Mouse (Mus musculus) kidney, postnatal 10 days (tissue): ENCODE measurements around the gene Dclk2.

Experiments used
- DNase-seq: peaks from one replicate; pipeline ENCODE4 v3.0.0; 2021; ENCODE audit warnings: mixed read lengths

Dclk2 gene

DNA sequence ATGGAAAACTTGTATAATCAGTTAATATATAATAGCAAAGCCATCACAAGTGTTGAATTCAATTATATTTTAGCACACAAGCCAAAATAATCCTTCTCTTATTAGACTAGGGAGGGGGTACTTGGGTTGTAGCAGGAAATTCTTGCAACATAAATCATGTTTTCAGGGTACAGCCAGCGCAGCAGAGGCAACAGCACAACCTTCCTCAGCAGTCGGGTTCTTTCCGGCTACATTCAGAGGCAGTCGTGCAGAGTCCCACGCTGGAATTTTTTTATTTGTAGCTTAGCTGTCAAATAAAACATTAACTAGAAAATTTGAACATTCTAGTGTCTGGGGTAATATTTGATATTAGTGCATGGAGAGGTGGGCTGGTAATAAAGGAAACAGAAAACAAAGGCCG lies 166.5 kb downstream of the Dclk2 start:
- DNase-seq: peak; percentile 44

DNA sequence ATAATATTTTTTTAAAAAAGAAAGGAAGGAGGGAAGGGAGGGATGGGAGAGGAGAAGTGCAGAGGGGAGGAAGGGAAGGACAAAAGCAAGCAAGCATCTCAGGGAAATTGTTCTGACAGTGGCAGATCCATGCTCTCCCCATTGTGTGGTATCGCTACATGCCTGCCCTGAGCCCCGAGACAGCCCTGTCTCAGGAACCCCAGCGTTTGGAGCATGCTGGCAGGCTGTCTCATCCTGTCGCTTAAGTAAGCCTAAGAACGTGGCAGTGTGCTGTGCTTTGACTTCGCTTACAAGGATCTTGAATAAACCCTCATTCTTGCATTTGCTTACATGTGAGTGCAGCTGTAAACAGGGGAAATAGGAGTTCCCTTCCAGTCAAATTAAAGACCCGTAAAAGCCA lies 170.0 kb downstream of the Dclk2 start:
- DNase-seq: no peak

DNA sequence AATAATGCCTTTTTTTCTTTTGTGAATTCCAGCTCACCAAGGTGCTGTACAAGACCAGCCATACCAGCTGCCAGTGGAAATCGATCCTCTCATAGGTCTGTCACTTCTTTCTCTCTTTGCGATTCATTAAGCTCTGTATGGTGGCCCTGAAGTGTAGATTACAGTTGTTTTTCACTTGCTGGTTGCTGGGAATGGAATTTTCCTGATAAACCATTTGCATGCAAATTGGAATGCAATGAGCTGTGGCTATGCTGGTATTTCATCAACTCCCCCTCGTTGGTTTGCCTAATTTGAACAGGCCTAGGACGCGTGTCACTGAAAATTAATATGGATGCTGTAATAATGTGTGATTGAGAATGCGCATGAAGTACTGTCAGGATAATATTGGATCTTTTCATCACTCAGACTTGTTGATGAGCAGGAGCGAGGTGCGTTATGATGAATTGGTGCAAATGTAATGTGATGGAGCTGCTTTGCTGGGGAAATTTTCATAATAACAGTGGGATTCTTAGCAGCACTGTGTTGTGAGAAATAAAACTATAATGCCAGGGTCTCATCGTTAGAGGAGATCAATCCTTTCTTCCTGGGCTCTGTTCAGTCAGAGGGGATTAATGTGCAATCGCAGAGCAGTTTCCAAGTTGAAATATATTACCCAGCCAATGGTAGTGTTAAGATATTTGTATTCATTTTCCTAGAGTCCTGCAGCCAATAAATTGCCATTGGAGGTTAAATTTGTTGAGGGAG lies 174.7 kb downstream of the Dclk2 start:
- DNase-seq: no peak

DNA sequence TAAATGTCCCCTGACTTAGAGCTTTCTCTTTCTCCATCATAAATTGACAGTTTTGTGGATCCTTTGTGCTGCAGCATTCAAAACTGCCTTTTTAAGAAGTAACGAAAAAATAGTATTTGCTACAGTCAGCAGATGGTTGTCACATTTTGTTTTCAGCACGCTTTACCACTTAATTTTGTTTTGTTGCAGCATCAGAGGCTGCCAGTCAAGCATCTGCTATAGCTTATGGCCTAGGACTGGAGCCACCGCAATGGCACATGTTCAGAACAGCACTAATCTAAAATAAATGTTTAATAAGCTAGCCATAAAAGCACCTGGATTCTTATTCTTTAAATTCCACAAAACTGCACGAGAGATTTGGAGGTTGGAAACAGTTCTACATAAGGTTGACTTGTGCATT lies 175.3 kb downstream of the Dclk2 start:
- no peak for DNase-seq

DNA sequence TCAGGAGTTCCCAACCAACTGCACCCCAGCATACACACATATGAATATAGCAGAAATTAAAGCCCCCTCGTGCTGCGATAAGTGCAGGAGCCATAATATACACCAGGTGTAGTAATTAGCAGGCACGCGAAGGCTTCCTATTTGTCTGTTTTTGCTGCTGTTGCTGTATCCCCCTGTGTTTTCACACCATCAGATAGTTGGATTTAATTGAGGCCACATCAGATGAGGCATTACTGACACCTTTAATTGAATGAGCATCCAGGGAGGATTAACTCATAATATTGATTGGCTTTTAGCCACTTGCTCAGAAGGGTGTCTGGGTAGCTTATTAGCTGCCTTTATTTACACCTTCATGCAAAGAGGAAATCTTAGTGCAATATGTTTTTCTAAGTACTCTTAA lies 180.9 kb downstream of the Dclk2 start:
- DNase-seq: no peak

DNA sequence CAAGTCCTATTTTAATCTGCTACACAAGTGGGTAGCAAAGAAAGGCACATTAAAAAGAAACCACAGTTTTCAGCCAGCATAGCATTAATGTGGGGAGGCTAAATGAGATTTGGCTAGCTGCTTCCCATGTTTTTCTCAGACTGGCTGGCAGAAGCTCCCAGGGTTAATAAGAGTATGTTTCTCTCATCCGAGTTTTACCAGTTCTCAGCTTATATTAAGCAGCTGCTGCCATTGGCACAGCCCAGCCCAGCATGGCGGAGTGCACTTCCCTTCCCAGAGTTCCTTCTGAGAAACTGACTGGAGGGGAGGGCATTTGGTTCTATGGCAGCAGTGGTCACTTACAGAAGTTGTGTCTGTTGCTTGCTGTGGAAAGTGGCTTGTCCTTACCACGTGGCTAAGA lies 181.8 kb downstream of the Dclk2 start:
- no peak for DNase-seq
